Mouse (Mus musculus): Measurements from ENCODE around the gene Pou2f3.

DNA sequence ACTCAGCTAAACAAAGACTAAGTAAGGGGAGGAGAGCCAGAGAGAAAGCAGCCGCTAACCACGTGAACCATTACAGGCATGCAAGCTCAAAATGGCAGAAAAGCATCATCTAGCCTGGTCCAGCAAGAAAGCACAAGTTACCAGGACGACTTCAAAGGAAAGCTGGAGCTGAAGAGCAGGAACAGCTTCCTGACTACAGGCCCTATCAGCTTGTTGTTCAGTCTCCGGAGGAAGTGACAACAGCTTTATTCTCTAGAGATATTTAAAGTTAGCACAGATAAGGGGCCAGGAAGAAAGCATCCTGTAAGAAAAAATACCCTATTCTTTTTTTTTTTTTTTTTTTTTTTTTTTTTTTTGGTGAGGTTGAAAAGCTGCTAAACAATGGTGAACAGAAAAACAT lies 111.2 kb downstream of the Pou2f3 start:
- TF ChIP-seq POLR2A (IDR thresholded peaks at IDR 0.05; ENCODE audit: borderline replicate concordance, control insufficient read depth, low read depth, low read length) = no peak
- TF ChIP-seq CTCF (IDR thresholded peaks at IDR 0.05; ENCODE audit: control insufficient read depth, insufficient read depth, low read length) = no peak

Measured in bone marrow, adult 2 months (tissue).